Mouse (Mus musculus) heart, embryonic 14.5 days (tissue): Measurements from ENCODE around the gene Pank3. TPM values are rescaled to one million over a fixed set of nuclear protein-coding genes. Genes with fewer than 3 reads are reported as not detected.

Experiments
- ATAC-seq: fragments of 200-750 bp; cut with Nextera tagmentation; 2 replicates; pipeline ENCODE4 v1.8.0; 2017; ENCODE audit warnings: low read depth, moderate TSS enrichment; ENCODE audit not compliant: insufficient number of reproducible peaks, insufficient read depth, low FRiP score
- H3K27ac ChIP-seq, 2 experiments: fragments of 200-500 bp in 1 of 2; fragments of 300-500 bp in 1 of 2; sonication (generic) in 1 of 2; replicated peaks in 1 of 2; 2 replicates each; pipeline ENCODE4 v1.5.1; 2012 to 2014; ENCODE audit warnings: low read depth in 2 of 2, low read length in 2 of 2, control low read depth in 1 of 2, mild to moderate bottlenecking in 1 of 2, mixed read lengths in 1 of 2; ENCODE audit not compliant: control insufficient read depth in 1 of 2, insufficient read depth in 1 of 2
- H3K27me3 ChIP-seq: fragments of 300-500 bp; sonication (generic); 2 replicates; pipeline ENCODE4 v1.6.1; 2014; ENCODE audit warnings: mild to moderate bottlenecking, low read length, control low read depth; ENCODE audit not compliant: control insufficient read depth, insufficient read depth
- H3K36me3 ChIP-seq: fragments of 300-500 bp; sonication (generic); 2 replicates; pipeline ENCODE4 v1.6.1; 2014; ENCODE audit warnings: mild to moderate bottlenecking, control low read depth, low read length, mixed read lengths; ENCODE audit not compliant: control insufficient read depth, insufficient read depth
- H3K4me1 ChIP-seq, 2 experiments: fragments of 200-500 bp in 1 of 2; fragments of 300-500 bp in 1 of 2; sonication (generic) in 1 of 2; 2 replicates each; pipeline ENCODE4 v1.6.1; 2012 to 2014; ENCODE audit warnings: low read length in 2 of 2, control low read depth in 1 of 2, mixed read lengths in 1 of 2; ENCODE audit not compliant: control insufficient read depth in 2 of 2, insufficient read depth in 2 of 2
- H3K4me2 ChIP-seq: fragments of 300-500 bp; sonication (generic); 2 replicates; pipeline ENCODE4 v1.6.1; 2014; ENCODE audit warnings: mild to moderate bottlenecking, low read length
- H3K4me3 ChIP-seq, 2 experiments: fragments of 200-500 bp in 1 of 2; fragments of 300-500 bp in 1 of 2; sonication (generic) in 1 of 2; 2 replicates each; pipeline ENCODE4 v1.5.1; 2012 to 2014; ENCODE audit warnings: low read length in 2 of 2, mild to moderate bottlenecking in 2 of 2, control low read depth in 1 of 2, low read depth in 1 of 2, moderate library complexity in 1 of 2; ENCODE audit not compliant: control insufficient read depth in 1 of 2, insufficient read depth in 1 of 2
- H3K9ac ChIP-seq: fragments of 300-500 bp; sonication (generic); 2 replicates; pipeline ENCODE4 v1.6.1; 2014; ENCODE audit warnings: mild to moderate bottlenecking, low read length
- H3K9me3 ChIP-seq: fragments of 300-500 bp; sonication (generic); 2 replicates; pipeline ENCODE4 v1.6.1; 2016; ENCODE audit warnings: low read length, control low read depth; ENCODE audit not compliant: control insufficient read depth
- whole genome bisulfite sequencing: fragments of 180-500 bp; shearing (Covaris S2); extraction: QIAGEN DNeasy Blood & Tissue Kit; methylation state at CpG from one replicate; pipeline ENCODE4 v1.1.7; 2014; 5-methylcytosine and 5-hydroxymethylcytosine counted together
- polyA plus RNA-seq: library from polyadenylated mRNA; unstranded; fragments of >200 nt; fragmentation: Nextera tagmentation; extraction: Ambion mirVana; gene quantifications from 2 replicates; pipeline ENCODE4 v1.2.1, GENCODE M21; 2014

The Pank3 gene
- polyA plus RNA-seq, 1 experiment from 2014 or later = 14.3 TPM

GRCm38 (mm10) chr11:35756411-35757303, 12.6 kb upstream of the Pank3 start:
- no peak overlapping the region for H3K4me3 ChIP-seq
- no peak overlapping the region for H3K27ac ChIP-seq
- no peak for ATAC-seq
- H3K4me1 ChIP-seq = 0 out of 4 replicates have a peak, but pooled peaks cover 0 to 2% of the 10 kb centered on the region in 2 experiments
- 79% methylated on average over 11 of the region's 11 CpGs for WGBS
- H3K27me3 ChIP-seq = no peaks in the 10 kb centered on the region
- H3K36me3 ChIP-seq = no peaks in the 10 kb centered on the region
- H3K9ac ChIP-seq = no peak overlapping the region
- H3K9me3 ChIP-seq = no peaks in the 10 kb centered on the region
- no peak overlapping the region for H3K4me2 ChIP-seq

DNA sequence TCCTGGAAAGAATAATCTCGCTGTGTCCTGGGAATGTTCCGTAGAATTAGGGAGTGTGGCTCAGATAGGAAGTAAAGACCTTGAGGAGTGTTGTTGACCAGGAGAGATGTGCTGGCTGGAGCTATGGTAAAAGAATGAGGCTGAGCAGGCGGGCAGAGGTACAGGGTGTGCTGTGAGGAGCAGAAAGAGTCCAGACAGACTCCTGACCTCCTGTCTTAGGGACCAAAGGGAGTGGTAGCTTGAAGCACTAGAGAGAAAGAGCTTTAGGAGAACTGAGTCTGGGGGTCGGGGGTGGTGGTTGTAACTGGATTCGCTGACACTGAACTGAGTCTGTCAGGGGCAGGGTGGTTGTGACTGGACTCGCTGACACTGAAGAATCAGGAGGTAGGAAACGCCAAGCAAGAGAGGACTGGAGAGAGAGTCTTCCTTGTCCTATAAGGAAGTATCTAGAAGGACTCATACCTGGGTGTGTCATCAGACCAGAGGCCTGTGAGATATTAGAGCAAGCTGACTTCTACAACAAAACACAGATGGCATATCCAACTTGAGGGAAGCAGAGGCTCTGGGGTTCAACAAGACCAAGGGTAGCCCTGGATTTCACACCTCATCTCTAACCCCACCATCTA, 9.2 kb upstream of the Pank3 start:
- H3K36me3 ChIP-seq = no peaks in the 10 kb centered on the region
- no peak overlapping the region for H3K4me3 ChIP-seq
- no peak overlapping the region for H3K4me2 ChIP-seq
- ATAC-seq = no peak
- WGBS = 64% methylated on average over 7 of the region's 7 CpGs
- H3K27ac ChIP-seq = no peak overlapping the region
- H3K9me3 ChIP-seq = no peaks in the 10 kb centered on the region
- 0 out of 4 replicates have a peak, but pooled peaks cover 0 to 2% of the 10 kb centered on the region in 2 experiments for H3K4me1 ChIP-seq
- H3K9ac ChIP-seq = no peak overlapping the region
- no peaks in the 10 kb centered on the region for H3K27me3 ChIP-seq

DNA sequence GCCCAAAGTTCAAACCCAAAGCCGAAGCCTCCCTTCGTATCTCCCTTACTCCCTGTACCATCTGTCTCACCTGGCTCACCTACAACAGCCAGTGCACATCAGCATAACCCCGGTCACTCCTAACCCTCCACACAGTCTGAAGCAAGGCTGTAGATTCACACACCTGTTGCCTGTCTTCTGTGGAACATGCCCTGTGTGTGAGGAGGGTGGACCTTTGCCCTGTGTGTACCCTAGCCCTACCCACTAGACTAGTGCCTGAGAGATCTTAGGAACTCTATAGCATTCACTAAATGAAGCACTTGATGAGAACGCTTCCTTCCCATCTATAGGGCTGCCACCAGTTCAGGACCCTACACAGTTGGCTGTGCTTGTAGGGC, 8.7 kb upstream of the Pank3 start:
- Histone ChIP-seq H3K9ac (no peak overlapping the region), H3K27ac (no peak overlapping the region), H3K4me1 (0 out of 4 replicates have a peak, but pooled peaks cover 0 to 2% of the 10 kb centered on the region in 2 experiments), H3K36me3 (no peaks in the 10 kb centered on the region), H3K27me3 (no peaks in the 10 kb centered on the region), H3K4me3 (no peak overlapping the region), H3K4me2 (no peak overlapping the region), H3K9me3 (no peaks in the 10 kb centered on the region)
- 90% methylated on average over 4 of the region's 4 CpGs for WGBS
- no peak for ATAC-seq

DNA sequence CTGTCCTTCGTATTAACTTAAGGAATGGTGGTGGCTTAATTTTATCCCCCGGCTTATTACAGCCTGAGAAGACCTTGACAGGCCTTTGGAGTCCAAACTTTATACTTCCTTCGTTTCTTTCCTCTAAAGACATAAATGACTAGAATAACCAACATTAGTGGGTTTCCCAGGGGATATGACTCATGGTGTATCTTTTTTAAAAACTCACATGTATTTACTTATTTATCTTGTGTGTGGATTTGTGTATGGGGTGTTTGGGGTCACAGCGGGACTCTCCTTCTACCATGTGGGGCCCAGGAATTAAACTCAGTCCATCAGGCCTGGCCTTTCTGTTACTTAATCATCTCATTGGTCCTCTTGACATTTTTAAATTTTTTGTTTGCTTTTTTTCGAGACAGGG, 2.4 kb upstream of the Pank3 start:
- H3K9me3 ChIP-seq = no peaks in the 10 kb centered on the region

DNA sequence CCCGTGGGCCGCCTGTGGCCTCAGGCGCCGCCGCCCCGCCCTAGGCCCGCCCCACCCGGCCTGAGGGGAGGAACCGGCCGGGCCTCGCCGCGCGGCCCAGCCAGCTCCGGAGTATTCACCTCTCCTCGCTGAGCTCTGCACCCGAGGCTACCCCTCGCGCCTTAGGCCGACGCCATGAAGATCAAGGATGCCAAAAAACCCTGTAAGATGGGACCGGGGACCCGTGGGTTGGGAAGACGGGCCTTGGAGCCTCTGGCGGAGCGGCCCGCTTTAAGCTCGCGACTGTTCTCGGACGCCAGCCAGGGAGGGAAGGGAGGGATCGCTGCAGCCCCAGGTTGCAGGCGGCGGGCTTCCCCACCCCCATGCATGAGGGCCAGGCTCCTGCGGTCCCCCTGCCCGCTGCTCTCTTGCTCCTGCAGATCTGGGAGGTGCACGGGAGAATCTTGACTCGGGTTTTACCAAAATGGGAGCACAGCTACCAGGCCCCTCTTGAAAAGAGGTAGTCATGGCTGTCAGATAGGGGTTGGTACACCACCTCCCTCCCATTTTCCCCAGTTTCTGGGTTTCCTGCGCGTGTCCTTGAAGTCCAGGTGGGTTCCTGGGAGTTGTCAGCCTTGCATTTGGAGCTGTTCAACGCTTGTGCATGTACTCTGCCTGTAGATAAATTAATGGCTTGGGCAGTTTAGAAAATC, 608 bp downstream of the Pank3 start:
- ATAC-seq = peak; percentile 89
- no peaks in the 10 kb centered on the region for H3K27me3 ChIP-seq
- peak overlapping the region; percentile 84 to 98 for H3K27ac ChIP-seq
- under 1% methylated on average over 29 of the region's 41 CpGs for WGBS
- H3K4me3 ChIP-seq = peak overlapping the region; percentile 75 to 100
- peak overlapping the region; percentile 88 for H3K9ac ChIP-seq
- peaks cover 0 to 8% of the 10 kb centered on the region in 2 experiments; a peak in 3 of 4 replicates for H3K4me1 ChIP-seq
- no peaks in the 10 kb centered on the region for H3K9me3 ChIP-seq
- H3K4me2 ChIP-seq = peak overlapping the region; percentile 82
- H3K36me3 ChIP-seq = no peaks in the 10 kb centered on the region

More for the DNA sequence above, 2.4 kb upstream of the Pank3 start:
- no peak for ATAC-seq
- no peak overlapping the region for H3K27ac ChIP-seq
- no peaks in the 10 kb centered on the region for H3K36me3 ChIP-seq
- 84% methylated on average over 5 of the region's 5 CpGs for WGBS
- H3K4me2 ChIP-seq = no peak overlapping the region
- no peak overlapping the region for H3K4me3 ChIP-seq
- H3K4me1 ChIP-seq = peaks cover 0 to 8% of the 10 kb centered on the region in 2 experiments; a peak in 3 of 4 replicates
- no peak overlapping the region for H3K9ac ChIP-seq
- no peaks in the 10 kb centered on the region for H3K27me3 ChIP-seq

DNA sequence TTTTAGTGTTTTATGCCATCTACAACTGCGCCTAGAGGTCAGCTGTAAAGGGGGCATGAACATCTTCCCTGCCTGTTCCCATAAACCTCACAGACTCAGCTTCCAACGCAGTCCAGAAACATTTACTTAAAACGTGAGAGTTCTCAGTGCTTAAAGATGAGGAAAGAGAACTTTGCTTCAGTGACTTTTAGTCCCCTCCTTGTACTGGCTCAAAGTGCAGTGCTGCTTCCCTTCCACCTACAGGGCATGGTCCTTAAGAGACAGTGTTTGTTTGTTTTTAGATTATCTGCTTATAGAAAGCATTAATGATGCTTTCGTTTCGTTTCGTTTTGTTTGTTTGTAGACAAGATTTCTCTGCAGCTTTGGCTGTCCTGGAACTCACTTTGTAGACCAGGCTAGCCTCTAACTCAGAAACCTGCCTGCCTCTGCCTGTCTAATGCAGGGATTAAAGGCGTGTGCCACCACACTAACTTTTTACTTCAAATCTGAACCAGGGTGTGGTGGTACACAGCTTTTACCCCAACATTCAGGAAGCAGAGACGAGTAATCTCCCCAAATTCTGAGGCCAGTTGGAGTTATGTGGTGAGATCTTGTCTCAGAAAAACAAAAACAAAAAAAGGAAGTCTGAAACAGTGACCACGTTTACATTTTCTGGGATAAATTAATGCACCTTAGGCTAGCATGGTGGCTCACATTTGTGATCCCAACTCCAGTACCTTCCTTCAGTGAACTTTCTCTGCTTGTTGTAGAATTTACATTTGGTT, 1.6 kb downstream of the Pank3 start:
- H3K4me2 ChIP-seq = peak overlapping the region; percentile 82
- WGBS = 56% methylated on average over 9 of the region's 9 CpGs
- no peak for ATAC-seq
- H3K36me3 ChIP-seq = peaks cover under 1% of the 10 kb centered on the region
- H3K9ac ChIP-seq = peak overlapping the region; percentile 88
- H3K9me3 ChIP-seq = no peaks in the 10 kb centered on the region
- peak overlapping the region; percentile 75 to 100; a peak in 3 of 4 replicates for H3K4me3 ChIP-seq
- no peak overlapping the region for H3K27ac ChIP-seq
- H3K27me3 ChIP-seq = no peaks in the 10 kb centered on the region
- H3K4me1 ChIP-seq = peaks cover 0 to 8% of the 10 kb centered on the region in 2 experiments; a peak in 3 of 4 replicates

- no peak overlapping the region for H3K4me2 ChIP-seq
- no peak overlapping the region for H3K9ac ChIP-seq
- H3K27ac ChIP-seq = no peak overlapping the region
- no peaks in the 10 kb centered on the region for H3K9me3 ChIP-seq
- H3K27me3 ChIP-seq = no peaks in the 10 kb centered on the region
- peaks cover 0 to 7% of the 10 kb centered on the region in 2 experiments; a peak in 3 of 4 replicates for H3K4me1 ChIP-seq
- no peak for ATAC-seq
- 95% methylated on average over 3 of the region's 3 CpGs for WGBS
- H3K4me3 ChIP-seq = no peak overlapping the region
- H3K36me3 ChIP-seq = peaks cover 47% of the 10 kb centered on the region
These were observed 6.3 kb downstream of the Pank3 start for GRCm38 (mm10) chr11:35775606-35776005.
